Mouse (Mus musculus) urinary bladder, postnatal 36 days (tissue): ENCODE data around the gene Olfr358.

Experiments used
- DNase-seq, 2 experiments: peaks; one replicate each; pipeline ENCODE4 v3.0.0; 2022; ENCODE audit warnings: low spot score in 2 of 2, mixed read lengths in 1 of 2

Gene Olfr358

GRCm38 (mm10) chr2:37009235-37009634 is at the start of gene Olfr358:
TSS of gene Olfr358 (minus strand) at chr2:37009335.
- no peak for DNase-seq

GRCm38 (mm10) chr2:36997030-36997429 is 12.1 kb downstream of the Olfr358 start:
- DNase-seq: no peak

- no peak for DNase-seq
Observed at GRCm38 (mm10) chr2:36993527-36993926, 15.6 kb downstream of the Olfr358 start, which contains the start of gene Olfr357. TSS of gene Olfr357 (plus strand) at chr2:36993827.
